Mouse (Mus musculus) midbrain, embryonic 15.5 days (tissue): ENCODE data around the gene Vmn2r29. TPM values are rescaled to one million over a fixed set of nuclear protein-coding genes. Genes with fewer than 3 reads are reported as not detected.

ENCODE experiments used
- polyA plus RNA-seq: library from polyadenylated mRNA; unstranded; fragments of >200 nt; fragmentation: Nextera tagmentation; extraction: Ambion mirVana; gene quantifications from 2 replicates; pipeline ENCODE4 v1.2.1, GENCODE M21; 2015

Vmn2r29 gene
- polyA plus RNA-seq, 1 experiment from 2014 or later = 0.67 TPM

Other genes starting within 250 kb of the Vmn2r29 start
- gene Zfp954, start 125.8 kb downstream of the Vmn2r29 start, polyA plus RNA-seq = 23.2 and 24.8 TPM in 2 replicates
- gene Zfp773, start 110.6 kb downstream of the Vmn2r29 start, polyA plus RNA-seq = 19.7 and 20.5 TPM in 2 replicates
- 4.0 and 4.5 TPM in 2 replicates for gene Zfp418, start 76.0 kb downstream of the Vmn2r29 start, polyA plus RNA-seq
- 9.4 and 10.0 TPM in 2 replicates for gene Zfp772, start 37.3 kb downstream of the Vmn2r29 start, polyA plus RNA-seq
- gene Gm45844, start 31.0 kb upstream of the Vmn2r29 start, polyA plus RNA-seq = 10.8 and 13.3 TPM in 2 replicates
- 212 and 224 TPM in 2 replicates for gene Clcn4, start 53.5 kb upstream of the Vmn2r29 start, polyA plus RNA-seq
- 0.01 TPM in 1 of 2 replicates, not detected in the other for gene Vmn2r30, start 90.3 kb upstream of the Vmn2r29 start, polyA plus RNA-seq
- gene Gm45783, start 127.2 kb upstream of the Vmn2r29 start, polyA plus RNA-seq = not detected in 2 replicates
- not detected in 2 replicates for gene Vmn2r31, start 152.4 kb upstream of the Vmn2r29 start, polyA plus RNA-seq
- gene Vmn2r32, start 232.7 kb upstream of the Vmn2r29 start, polyA plus RNA-seq = not detected in 2 replicates